Mouse (Mus musculus) testis, adult 2 months (tissue): ENCODE results near the gene Atp8a2.

ENCODE experiments used
- CTCF ChIP-seq: fragments of 200-500 bp; IDR thresholded peaks from 2 replicates; pipeline ENCODE4 v1.5.1; 2012; ENCODE audit warnings: low read depth, mild to moderate bottlenecking, inconsistent platforms, low read length, moderate library complexity; ENCODE audit not compliant: control insufficient read depth, insufficient read depth, insufficient replicate concordance
- POLR2A ChIP-seq: fragments of 200-500 bp; IDR thresholded peaks from 2 replicates; pipeline ENCODE4 v1.6.1; 2012; ENCODE audit warnings: low read depth, mild to moderate bottlenecking, inconsistent platforms, low read length, moderate library complexity; ENCODE audit not compliant: control insufficient read depth

- TF ChIP-seq CTCF (no peak), POLR2A (no peak)
Observed at GRCm38 (mm10) chr14:59644896-59645295, 552.1 kb downstream of the Atp8a2 start.
